Mouse (Mus musculus) megakaryocyte progenitor cell, adult 5-6 weeks (primary cell): ENCODE results near the gene Edn1. TPM values are rescaled to one million over a fixed set of nuclear protein-coding genes. Genes with fewer than 3 reads are reported as not detected.

Experiments used
- ATAC-seq: replicated peaks from 2 replicates; pipeline ENCODE4 v1.8.0; 2016; ENCODE audit warnings: mild to moderate bottlenecking, moderate TSS enrichment, inconsistent platforms; ENCODE audit not compliant: poor library complexity
- total RNA-seq, 2 experiments: library from RNA; stranded (forward) in 1 of 2; stranded (reverse) in 1 of 2; fragments of 157-497, 149-512 nt in 1 of 2; fragments of 200-1000 nt in 1 of 2; gene quantifications; 2 replicates each; pipeline versions ENCODE4 v1.2.3 to v1.2.4; 2015 to 2017

Edn1 gene
- total RNA-seq (2015) (not detected in 2 replicates), total RNA-seq (2017) (not detected in 2 replicates)

- peak; percentile 95 for ATAC-seq
Measured at GRCm38 (mm10) chr13:42301161-42301721, at the start of gene Edn1. Gene Edn1, plus strand, starts transcription at chr13:42301476.

GRCm38 (mm10) chr13:42253821-42254220 is 47.5 kb upstream of the Edn1 start:
- peak; percentile 50 for ATAC-seq

- ATAC-seq = no peak
Measured at GRCm38 (mm10) chr13:42255105-42255504, 46.2 kb upstream of the Edn1 start.

GRCm38 (mm10) chr13:42258422-42258821 is 42.9 kb upstream of the Edn1 start:
- ATAC-seq = peak; percentile 98

- ATAC-seq = no peak
Measured at GRCm38 (mm10) chr13:42260667-42261066, 40.6 kb upstream of the Edn1 start.

- ATAC-seq = no peak
Measured at GRCm38 (mm10) chr13:42270051-42270450, 31.2 kb upstream of the Edn1 start.

- no peak for ATAC-seq
Measured at GRCm38 (mm10) chr13:42276774-42277454, 24.4 kb upstream of the Edn1 start.

GRCm38 (mm10) chr13:42277751-42278150 is 23.5 kb upstream of the Edn1 start:
- no peak for ATAC-seq

GRCm38 (mm10) chr13:42285896-42286295 is 15.4 kb upstream of the Edn1 start:
- ATAC-seq = no peak

GRCm38 (mm10) chr13:42286768-42287167 is 14.5 kb upstream of the Edn1 start:
- no peak for ATAC-seq

GRCm38 (mm10) chr13:42292593-42292992 is 8.7 kb upstream of the Edn1 start:
- no peak for ATAC-seq

- ATAC-seq = no peak
Measured at GRCm38 (mm10) chr13:42298302-42298701, 3.0 kb upstream of the Edn1 start.

- no peak for ATAC-seq
Measured at GRCm38 (mm10) chr13:42298766-42299165, 2.5 kb upstream of the Edn1 start.

GRCm38 (mm10) chr13:42300567-42300966 is 709 bp upstream of the Edn1 start:
- peak; percentile 63 for ATAC-seq

GRCm38 (mm10) chr13:42301961-42302861 is 935 bp downstream of the Edn1 start:
- ATAC-seq = no peak

- no peak for ATAC-seq
Measured at GRCm38 (mm10) chr13:42303180-42303929, 2.1 kb downstream of the Edn1 start.

GRCm38 (mm10) chr13:42304139-42304538 is 2.9 kb downstream of the Edn1 start:
- ATAC-seq = no peak

GRCm38 (mm10) chr13:42306870-42307800 is 5.9 kb downstream of the Edn1 start:
- no peak for ATAC-seq

- ATAC-seq = no peak
Measured at GRCm38 (mm10) chr13:42308368-42309103, 7.3 kb downstream of the Edn1 start.
